In genomic region chr1:160301156-160301555, GRCm38 (mm10) we compare ENCODE assay signal across 16 mouse cellular contexts.
DNase-seq lines count a peak whose midpoint lies in the region; ATAC-seq lines count a peak whose summit lies in the region.
"Had no signal": no experiment of that assay in that cellular context is flagged by ENCODE, and none has a peak within 500 bp of the region (broad histone marks: within the 10 kb centered on the region; RNA-seq: fewer than 3 reads in every experiment).

No protein-coding gene starts in this region.

- H3K4me3 ChIP-seq in megakaryocyte, embryonic 14.5 days (replicated peaks), result peak overlapping the region; percentile 92
- no peak overlapping the region for H3K4me3 ChIP-seq in liver, embryonic 11.5 days (ENCODE audit: low read depth, low read length)
- H3K4me3 ChIP-seq: embryonic facial prominence, embryonic 13.5 days; gastrocnemius, adult 2 months; limb, embryonic 15.5 days; stomach, embryonic 15.5 days had no signal

- H3K9ac ChIP-seq in liver, embryonic 11.5 days (ENCODE audit: low read depth, low read length), result no peak overlapping the region
- H3K9ac ChIP-seq: embryonic facial prominence, embryonic 13.5 days; limb, embryonic 15.5 days; stomach, embryonic 15.5 days had no signal

- peak overlapping the region; percentile 11; the same call in 1 of the 2 replicates for H3K4me2 ChIP-seq in liver, embryonic 11.5 days
- H3K4me2 ChIP-seq: embryonic facial prominence, embryonic 13.5 days; limb, embryonic 15.5 days; midbrain, embryonic 11.5 days; stomach, embryonic 15.5 days had no signal

- peaks cover 89% of the 10 kb centered on the region for H3K4me1 ChIP-seq in megakaryocyte, embryonic 14.5 days
- H3K4me1 ChIP-seq in liver, embryonic 11.5 days (replicated peaks; ENCODE audit: control insufficient read depth, insufficient read depth, low read length), result peaks cover 31% of the 10 kb centered on the region
- H3K4me1 ChIP-seq: embryonic facial prominence, embryonic 13.5 days; limb, embryonic 15.5 days; stomach, embryonic 15.5 days had no signal

- no peaks in the 10 kb centered on the region for H3K27me3 ChIP-seq in megakaryocyte, embryonic 14.5 days (replicated peaks)
- no peaks in the 10 kb centered on the region for H3K27me3 ChIP-seq in liver, embryonic 11.5 days (replicated peaks; ENCODE audit: control insufficient read depth, insufficient read depth, low read length)
- H3K27me3 ChIP-seq: embryonic facial prominence, embryonic 13.5 days; limb, embryonic 15.5 days; stomach, embryonic 15.5 days had no signal

- H3K9me3 ChIP-seq in megakaryocyte, embryonic 14.5 days, result no peaks in the 10 kb centered on the region
- H3K9me3 ChIP-seq in liver, embryonic 11.5 days (ENCODE audit: control insufficient read depth, low read length), result no peaks in the 10 kb centered on the region
- H3K9me3 ChIP-seq: embryonic facial prominence, embryonic 13.5 days; limb, embryonic 15.5 days; stomach, embryonic 15.5 days had no signal

- peaks cover 52% of the 10 kb centered on the region for H3K36me3 ChIP-seq in megakaryocyte, embryonic 14.5 days (replicated peaks; ENCODE audit: low read length)
- H3K36me3 ChIP-seq in liver, embryonic 11.5 days (ENCODE audit: control insufficient read depth, insufficient read depth, low read length), result no peaks in the 10 kb centered on the region
- H3K36me3 ChIP-seq: embryonic facial prominence, embryonic 13.5 days; limb, embryonic 15.5 days; stomach, embryonic 15.5 days had no signal

- ATAC-seq in megakaryocyte, adult 5-6 weeks (ENCODE audit: poor library complexity, severe bottlenecking), result no peak; the same call in 1 of the 2 replicates
- no peak for ATAC-seq in liver, embryonic 11.5 days (replicated peaks; ENCODE audit: low FRiP score)
- ATAC-seq: intestine, embryonic 16.5 days; lung, postnatal 0 days had no signal

- no peak overlapping the region for H3K27ac ChIP-seq in liver, embryonic 11.5 days (ENCODE audit: low read depth, low read length)
- H3K27ac ChIP-seq: embryonic facial prominence, embryonic 13.5 days; gastrocnemius, adult 2 months; kidney, postnatal 0 days; limb, embryonic 15.5 days; stomach, embryonic 15.5 days had no signal

- WGBS in liver, embryonic 11.5 days, result 39% methylated on average over 6 of the region's 6 CpGs

- peak; percentile 45 to 66 for DNase-seq in cerebellum, postnatal 14 days
- DNase-seq in cerebellum, adult 11 months, result no peak
- DNase-seq in liver, embryonic 11.5 days (ENCODE audit: low spot score), result no peak
- DNase-seq in right cerebral cortex, postnatal 4 days, result no peak
- no peak for DNase-seq in retina, postnatal 1 day
- DNase-seq: B cell, adult 2 months; gastrocnemius, adult 2 months had no signal

Comparison
In these comparisons a context has a peak if more than half of its experiments do, and no peak if none do; other contexts are left out.
1. DNase-seq: peak in cerebellum, postnatal 14 days (2 of 2); none in cerebellum, adult 11 months (single experiment), liver, embryonic 11.5 days (single experiment), right cerebral cortex, postnatal 4 days (single experiment) and retina, postnatal 1 day (single experiment).